Mouse (Mus musculus) neural tube, embryonic 13.5 days (tissue): ENCODE measurements at regions not wholly inside any gene's neighbourhood (a gene's known extent, or its start where the extent isn't known, plus 50 kb on each side); places are given as distances from the start of the nearest gene placed in this dataset.
A peak's percentile ranks its signal among the peaks of the same experiment; 100 is the strongest.

ENCODE experiments used
- ATAC-seq: fragments of 200-750 bp; cut with Nextera tagmentation; 2 replicates; pipeline ENCODE4 v1.8.0; 2017; ENCODE audit warnings: low read depth, mild to moderate bottlenecking, moderate TSS enrichment, moderate library complexity
- H3K27ac ChIP-seq: fragments of 300-500 bp; sonication (generic); replicated peaks from 2 replicates; pipeline ENCODE4 v1.5.1; 2015; ENCODE audit warnings: moderate library complexity, mild to moderate bottlenecking, inconsistent platforms
- H3K27me3 ChIP-seq: fragments of 300-500 bp; sonication (generic); 2 replicates; pipeline ENCODE4 v1.6.1; 2015; ENCODE audit warnings: mild to moderate bottlenecking, inconsistent platforms
- H3K36me3 ChIP-seq: fragments of 300-500 bp; sonication (generic); 2 replicates; pipeline ENCODE4 v1.6.1; 2015; ENCODE audit warnings: mild to moderate bottlenecking, inconsistent platforms
- H3K4me1 ChIP-seq: fragments of 300-500 bp; sonication (generic); replicated peaks from 2 replicates; pipeline ENCODE4 v1.6.1; 2015; ENCODE audit warnings: inconsistent platforms
- H3K4me2 ChIP-seq: fragments of 300-500 bp; sonication (generic); 2 replicates; pipeline ENCODE4 v1.6.1; 2015; ENCODE audit warnings: inconsistent platforms, mild to moderate bottlenecking, moderate library complexity
- H3K4me3 ChIP-seq: fragments of 300-500 bp; sonication (generic); 2 replicates; pipeline ENCODE4 v1.5.1; 2015; ENCODE audit warnings: mild to moderate bottlenecking, inconsistent platforms
- H3K9ac ChIP-seq: fragments of 300-500 bp; sonication (generic); 2 replicates; pipeline ENCODE4 v1.6.1; 2015; ENCODE audit warnings: moderate library complexity, mild to moderate bottlenecking, inconsistent platforms
- H3K9me3 ChIP-seq: fragments of 300-500 bp; sonication (generic); 2 replicates; pipeline ENCODE4 v1.6.1; 2016; ENCODE audit warnings: inconsistent platforms
- WGBS: fragments of 180-500 bp; shearing (Covaris S2); methylation state at CpG from one replicate; pipeline ENCODE4 v1.1.7; 2015; 5-methylcytosine and 5-hydroxymethylcytosine counted together

DNA sequence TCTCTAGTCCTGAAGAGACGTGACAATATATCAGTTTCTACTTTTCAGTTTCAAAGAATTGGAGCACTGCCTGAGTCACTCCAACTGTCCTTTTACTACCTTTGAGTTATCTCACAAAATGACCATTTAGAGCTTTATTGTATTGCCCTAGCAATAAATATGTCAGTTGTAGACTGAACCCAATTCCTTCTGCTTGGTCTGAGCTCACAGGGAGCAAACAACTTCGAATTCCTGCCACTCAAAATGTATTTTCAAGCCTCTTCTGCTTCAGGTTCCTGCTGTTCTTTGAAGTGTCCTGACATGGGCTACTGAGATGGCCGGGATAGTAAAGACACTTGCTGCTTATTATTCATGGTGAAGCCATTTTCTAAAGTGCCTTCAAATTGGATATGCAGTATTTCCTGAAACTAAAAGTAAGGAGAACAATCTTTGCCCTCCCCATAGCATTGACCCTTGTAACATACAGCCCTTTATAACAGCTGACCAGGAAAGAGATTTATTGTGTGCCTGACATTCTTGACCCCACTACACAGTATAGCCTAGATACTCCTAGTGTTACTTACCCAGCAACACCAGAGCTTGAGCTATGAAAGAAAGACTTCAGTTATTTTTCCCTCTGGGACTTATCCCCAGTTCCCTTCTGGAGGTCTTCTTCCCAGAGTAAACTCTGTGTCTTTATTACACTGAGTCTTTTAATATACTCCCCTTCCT, 460.9 kb downstream of the Nsun3 start:
- Histone ChIP-seq H3K4me2 (no peak overlapping the region), H3K4me1 (0 out of 2 replicates have a peak, but pooled peaks cover 4% of the 10 kb centered on the region), H3K9me3 (no peaks in the 10 kb centered on the region), H3K36me3 (no peaks in the 10 kb centered on the region), H3K27ac (no peak overlapping the region), H3K4me3 (no peak overlapping the region), H3K27me3 (no peaks in the 10 kb centered on the region), H3K9ac (no peak overlapping the region)
- ATAC-seq: 0 out of 2 replicates have a peak, but pooled peaks have one; percentile 65
- WGBS: 10% methylated on average over 3 of the region's 3 CpGs

GRCm38 (mm10) chr16:62322809-62323208, 463.8 kb downstream of the Nsun3 start:
- Histone ChIP-seq H3K4me3 (no peak overlapping the region), H3K27ac (no peak overlapping the region), H3K4me2 (no peak overlapping the region), H3K4me1 (0 out of 2 replicates have a peak, but pooled peaks cover 4% of the 10 kb centered on the region), H3K9ac (no peak overlapping the region), H3K36me3 (no peaks in the 10 kb centered on the region), H3K27me3 (no peaks in the 10 kb centered on the region), H3K9me3 (no peaks in the 10 kb centered on the region)
- WGBS: 78% methylated on average over 1 of the region's 1 CpGs
- no peak for ATAC-seq

DNA sequence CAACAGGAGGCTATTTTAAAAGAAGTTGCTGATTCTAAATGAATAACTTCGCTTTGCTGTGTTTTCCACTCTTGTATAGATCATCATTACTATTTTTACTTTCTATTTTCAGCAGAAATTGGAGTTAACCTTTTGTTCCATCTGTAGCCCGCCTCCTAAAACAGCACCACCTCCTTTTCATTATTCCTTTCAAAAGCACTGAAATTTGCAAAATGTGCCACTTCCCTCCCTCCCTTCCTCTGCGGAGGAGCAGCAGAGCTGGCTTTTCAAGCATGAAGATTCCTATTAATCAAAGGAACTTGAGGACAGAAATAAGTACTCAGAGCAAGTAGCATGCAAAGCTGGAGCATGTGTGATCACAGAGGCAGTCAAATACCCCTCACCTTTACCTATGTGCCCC, 497.7 kb downstream of the Nsun3 start:
- Histone ChIP-seq H3K4me2 (no peak overlapping the region), H3K36me3 (no peaks in the 10 kb centered on the region), H3K9ac (no peak overlapping the region), H3K4me3 (no peak overlapping the region), H3K4me1 (no peaks in the 10 kb centered on the region), H3K9me3 (no peaks in the 10 kb centered on the region), H3K27me3 (no peaks in the 10 kb centered on the region), H3K27ac (no peak overlapping the region)
- no peak for ATAC-seq
- WGBS: 55% methylated on average over 3 of the region's 3 CpGs
